Mouse (Mus musculus): ENCODE data around the gene Gm11096. TPM values are rescaled to one million over a fixed set of nuclear protein-coding genes. Genes with fewer than 3 reads are reported as not detected.
A peak's percentile ranks its signal among the peaks of the same experiment; 100 is the strongest.

The Gm11096 gene
- polyA plus RNA-seq, 1 experiment from 2014 or later: not detected

DNA sequence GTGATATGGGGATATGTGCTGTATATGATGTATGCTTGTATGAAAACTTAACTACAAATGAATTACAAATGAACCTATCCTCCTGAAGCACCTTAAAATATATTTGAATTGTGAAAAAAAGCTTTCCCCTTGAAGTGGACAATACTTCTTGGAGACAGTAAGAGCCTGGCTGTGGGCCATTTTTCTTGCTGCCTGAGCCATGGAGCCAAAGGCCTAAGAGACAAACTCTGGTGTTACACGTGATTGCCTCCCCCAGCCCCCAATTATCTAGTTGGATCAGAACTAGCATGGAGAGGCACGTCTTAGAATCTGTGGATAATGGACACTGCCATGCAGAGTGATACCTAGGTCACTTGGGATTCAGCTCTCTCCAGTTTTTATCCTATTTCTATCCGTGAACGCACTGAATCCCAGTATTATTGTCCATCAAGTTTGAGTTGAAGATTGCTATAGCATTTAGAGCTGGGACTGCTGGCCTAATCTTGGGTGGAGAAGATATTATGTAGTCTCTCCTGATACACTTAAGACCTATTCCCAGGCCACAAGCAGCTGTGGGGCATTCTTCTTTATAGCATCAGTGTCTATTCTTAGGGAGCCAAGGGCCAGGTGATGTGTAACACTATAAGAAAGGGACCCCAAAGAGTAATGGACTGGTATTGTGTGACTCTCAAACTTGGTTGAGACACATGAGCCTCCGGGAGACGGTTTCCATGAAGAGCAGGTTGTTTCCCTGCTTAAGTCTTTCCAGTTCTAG lies 25.0 kb upstream of the Gm11096 start:
- Histone ChIP-seq H3K9me3 (ENCODE audit: control insufficient read depth, low read length) (no peaks in the 10 kb centered on the region), H3K27ac (ENCODE audit: low read depth, low read length) (no peak overlapping the region), H3K36me3 (ENCODE audit: control insufficient read depth, insufficient read depth, low read length) (no peaks in the 10 kb centered on the region), H3K4me3 (ENCODE audit: low read length) (no peak overlapping the region), H3K27me3 (ENCODE audit: control insufficient read depth, insufficient read depth, low read length) (no peaks in the 10 kb centered on the region), H3K4me2 (replicated peaks; ENCODE audit: low read depth, low read length) (no peak overlapping the region), H3K4me1 (ENCODE audit: control insufficient read depth, insufficient read depth, low read length) (peaks cover 8% of the 10 kb centered on the region; the same call in 1 of the 2 replicates), H3K9ac (ENCODE audit: low read depth, low read length) (no peak overlapping the region)
- 83% methylated on average over 6 of the region's 6 CpGs for WGBS
- ATAC-seq (ENCODE audit: low FRiP score, low TSS enrichment): no peak

DNA sequence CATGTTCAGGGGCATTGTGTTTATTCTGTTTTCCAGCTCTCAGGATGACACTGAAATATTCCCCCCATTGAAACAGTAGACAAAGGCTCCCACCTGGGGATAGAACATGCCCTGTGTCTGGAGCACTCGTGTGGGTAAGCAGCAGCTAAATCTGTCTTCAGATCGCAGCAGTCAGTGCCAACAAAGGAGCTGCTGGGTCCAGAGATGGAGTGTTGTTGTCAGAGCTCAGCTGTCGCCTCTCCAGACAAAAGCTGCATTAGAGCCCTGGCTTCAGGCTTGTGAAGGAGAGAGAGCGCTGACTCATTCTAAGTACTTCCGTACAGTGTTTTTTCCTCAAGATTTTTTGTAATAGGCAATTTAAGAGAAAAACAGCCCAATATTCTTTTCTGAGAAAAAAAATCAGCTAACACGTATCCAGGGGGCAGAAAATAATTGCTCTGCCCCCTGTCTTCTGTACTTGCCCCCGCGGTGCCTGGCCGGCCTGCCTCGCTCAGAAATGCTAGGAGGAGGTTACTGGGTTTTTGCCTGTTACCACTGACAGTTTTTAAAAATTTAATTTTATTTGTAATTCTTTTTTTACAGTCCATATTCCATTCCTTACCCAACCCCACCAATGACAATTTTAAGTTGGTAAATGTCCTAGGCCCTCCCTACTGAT lies 21.6 kb upstream of the Gm11096 start:
- no peaks in the 10 kb centered on the region for H3K4me1 ChIP-seq (ENCODE audit: control insufficient read depth, insufficient read depth, low read length)
- H3K4me3 ChIP-seq (ENCODE audit: low read length): no peak overlapping the region
- no peak overlapping the region for H3K9ac ChIP-seq (ENCODE audit: low read depth, low read length)
- no peak for ATAC-seq (ENCODE audit: low FRiP score, low TSS enrichment)
- no peak overlapping the region for H3K27ac ChIP-seq (ENCODE audit: low read depth, low read length)
- no peak overlapping the region for H3K4me2 ChIP-seq (replicated peaks; ENCODE audit: low read depth, low read length)
- no peaks in the 10 kb centered on the region for H3K9me3 ChIP-seq (ENCODE audit: control insufficient read depth, low read length)
- H3K36me3 ChIP-seq (ENCODE audit: control insufficient read depth, insufficient read depth, low read length): no peaks in the 10 kb centered on the region; the same call in 1 of the 2 replicates
- 85% methylated on average over 10 of the region's 10 CpGs for WGBS
- no peaks in the 10 kb centered on the region for H3K27me3 ChIP-seq (ENCODE audit: control insufficient read depth, insufficient read depth, low read length)

DNA sequence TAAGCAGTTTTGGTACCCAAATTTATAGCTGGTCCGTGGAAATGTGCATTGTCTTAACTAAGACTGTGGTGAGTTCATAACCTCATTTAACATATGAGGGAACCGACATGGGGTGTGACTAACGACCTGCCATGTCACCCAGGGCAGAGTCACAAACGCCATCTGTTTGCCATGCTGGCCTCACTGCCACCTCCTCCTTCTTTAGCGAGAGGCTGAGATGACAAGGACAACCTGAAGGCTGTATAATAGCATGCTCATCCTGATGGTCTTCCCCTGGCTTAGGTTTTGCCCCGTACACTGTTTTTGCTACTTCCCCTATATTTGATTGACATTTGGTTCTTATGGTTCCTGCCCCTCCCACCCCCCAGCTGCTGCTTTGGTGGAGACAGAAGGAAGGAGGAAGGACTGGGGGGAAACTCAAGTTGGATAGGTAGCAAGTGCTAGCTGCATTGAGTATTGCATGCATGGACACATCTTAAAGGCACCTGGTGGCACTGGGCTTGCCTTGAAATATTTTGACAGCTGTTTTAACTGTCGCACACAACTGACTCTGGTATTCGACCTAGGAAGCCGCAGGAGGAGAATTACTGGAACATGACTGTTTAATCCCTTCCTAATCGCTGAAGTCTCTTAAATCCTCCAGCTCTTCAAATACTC lies 17.2 kb upstream of the Gm11096 start:
- Histone ChIP-seq H3K27me3 (ENCODE audit: control insufficient read depth, insufficient read depth, low read length) (no peaks in the 10 kb centered on the region), H3K4me1 (ENCODE audit: control insufficient read depth, insufficient read depth, low read length) (no peaks in the 10 kb centered on the region), H3K9ac (ENCODE audit: low read depth, low read length) (no peak overlapping the region), H3K27ac (ENCODE audit: low read depth, low read length) (no peak overlapping the region), H3K4me3 (ENCODE audit: low read length) (no peak overlapping the region), H3K4me2 (replicated peaks; ENCODE audit: low read depth, low read length) (no peak overlapping the region), H3K9me3 (ENCODE audit: control insufficient read depth, low read length) (no peaks in the 10 kb centered on the region), H3K36me3 (ENCODE audit: control insufficient read depth, insufficient read depth, low read length) (peaks cover 6% of the 10 kb centered on the region; the same call in 1 of the 2 replicates)
- ATAC-seq (ENCODE audit: low FRiP score, low TSS enrichment): peak; percentile 52; the same call in 1 of the 2 replicates
- 19% methylated on average over 10 of the region's 10 CpGs for WGBS

DNA sequence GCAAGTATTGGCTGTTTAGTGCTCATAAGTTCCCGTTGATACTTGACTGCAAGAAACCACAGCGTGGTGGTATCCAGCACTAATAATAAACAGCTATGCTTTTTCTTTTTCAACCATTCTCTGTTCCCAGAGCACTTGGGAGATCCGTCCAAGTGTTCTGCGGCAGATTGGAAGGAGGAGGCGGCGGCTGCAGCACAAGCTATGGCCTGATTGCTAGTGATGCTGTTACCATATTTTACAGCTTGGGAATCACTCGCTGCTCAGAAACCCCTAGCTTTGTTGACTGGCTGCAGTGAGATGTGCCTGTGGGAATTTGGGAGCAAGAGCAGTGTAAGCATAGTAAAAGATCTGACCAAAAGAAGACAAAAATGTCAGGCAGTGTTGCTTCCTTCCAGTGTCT lies 14.3 kb upstream of the Gm11096 start:
- no peak for ATAC-seq (ENCODE audit: low FRiP score, low TSS enrichment)
- 80% methylated on average over 7 of the region's 7 CpGs for WGBS
- H3K36me3 ChIP-seq (ENCODE audit: control insufficient read depth, insufficient read depth, low read length): peaks cover 6% of the 10 kb centered on the region; the same call in 1 of the 2 replicates
- no peaks in the 10 kb centered on the region for H3K9me3 ChIP-seq (ENCODE audit: control insufficient read depth, low read length)
- H3K4me1 ChIP-seq (ENCODE audit: control insufficient read depth, insufficient read depth, low read length): no peaks in the 10 kb centered on the region
- no peak overlapping the region for H3K27ac ChIP-seq (ENCODE audit: low read depth, low read length)
- H3K9ac ChIP-seq (ENCODE audit: low read depth, low read length): no peak overlapping the region
- no peak overlapping the region for H3K4me3 ChIP-seq (ENCODE audit: low read length)
- no peaks in the 10 kb centered on the region for H3K27me3 ChIP-seq (ENCODE audit: control insufficient read depth, insufficient read depth, low read length)
- H3K4me2 ChIP-seq (replicated peaks; ENCODE audit: low read depth, low read length): no peak overlapping the region

DNA sequence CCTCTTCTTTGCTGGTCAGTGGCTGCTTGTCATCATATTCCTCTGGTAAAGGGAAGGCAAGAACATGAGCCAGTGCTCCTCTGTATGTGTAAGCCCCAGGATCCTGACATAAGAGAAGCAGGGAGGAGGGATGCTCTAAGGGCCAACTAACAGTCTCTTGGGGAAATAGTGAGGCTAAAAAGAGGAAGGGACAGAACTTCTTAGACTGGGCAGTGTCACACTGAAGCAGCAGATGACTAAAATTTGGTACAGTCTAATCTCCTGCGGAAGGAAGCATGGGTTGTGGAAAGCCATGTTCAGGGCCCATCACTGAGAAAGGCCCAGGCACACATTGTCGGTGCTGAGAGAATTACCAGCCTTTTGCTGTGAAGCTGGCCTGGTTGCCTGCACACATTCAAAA lies 8.8 kb upstream of the Gm11096 start:
- ATAC-seq (ENCODE audit: low FRiP score, low TSS enrichment): no peak
- H3K27ac ChIP-seq (ENCODE audit: low read depth, low read length): no peak overlapping the region
- 87% methylated on average over 2 of the region's 2 CpGs for WGBS
- no peak overlapping the region for H3K9ac ChIP-seq (ENCODE audit: low read depth, low read length)
- no peaks in the 10 kb centered on the region for H3K9me3 ChIP-seq (ENCODE audit: control insufficient read depth, low read length)
- H3K27me3 ChIP-seq (ENCODE audit: control insufficient read depth, insufficient read depth, low read length): no peaks in the 10 kb centered on the region
- no peak overlapping the region for H3K4me2 ChIP-seq (replicated peaks; ENCODE audit: low read depth, low read length)
- H3K4me3 ChIP-seq (ENCODE audit: low read length): no peak overlapping the region
- H3K36me3 ChIP-seq (ENCODE audit: control insufficient read depth, insufficient read depth, low read length): no peaks in the 10 kb centered on the region
- H3K4me1 ChIP-seq (ENCODE audit: control insufficient read depth, insufficient read depth, low read length): 0 out of 2 replicates have a peak, but pooled peaks cover 3% of the 10 kb centered on the region

DNA sequence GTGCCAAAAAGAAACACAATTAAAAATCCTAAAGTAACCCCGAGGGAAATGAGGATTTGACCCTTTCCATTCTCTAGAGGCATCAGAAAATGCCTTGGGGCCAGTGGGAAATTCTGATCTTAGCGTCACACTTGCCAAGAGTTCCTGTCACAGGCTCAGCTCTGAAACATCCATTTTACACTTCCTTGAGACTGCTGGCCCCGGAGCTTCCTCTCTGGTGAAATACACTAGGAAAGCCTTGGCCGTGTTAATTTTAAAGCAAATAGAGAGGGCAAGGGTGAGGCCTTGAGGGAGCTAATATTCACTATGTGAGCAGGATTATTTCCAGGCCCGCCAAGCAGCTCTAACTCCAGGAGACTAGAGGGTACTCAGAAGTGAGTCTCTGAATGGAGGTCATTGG lies 8.4 kb upstream of the Gm11096 start:
- Histone ChIP-seq H3K9me3 (ENCODE audit: control insufficient read depth, low read length) (no peaks in the 10 kb centered on the region), H3K4me1 (ENCODE audit: control insufficient read depth, insufficient read depth, low read length) (0 out of 2 replicates have a peak, but pooled peaks cover 3% of the 10 kb centered on the region), H3K9ac (ENCODE audit: low read depth, low read length) (no peak overlapping the region), H3K27me3 (ENCODE audit: control insufficient read depth, insufficient read depth, low read length) (no peaks in the 10 kb centered on the region), H3K36me3 (ENCODE audit: control insufficient read depth, insufficient read depth, low read length) (no peaks in the 10 kb centered on the region), H3K27ac (ENCODE audit: low read depth, low read length) (no peak overlapping the region), H3K4me2 (replicated peaks; ENCODE audit: low read depth, low read length) (no peak overlapping the region), H3K4me3 (ENCODE audit: low read length) (no peak overlapping the region)
- ATAC-seq (ENCODE audit: low FRiP score, low TSS enrichment): no peak
- WGBS: 34% methylated on average over 5 of the region's 5 CpGs

DNA sequence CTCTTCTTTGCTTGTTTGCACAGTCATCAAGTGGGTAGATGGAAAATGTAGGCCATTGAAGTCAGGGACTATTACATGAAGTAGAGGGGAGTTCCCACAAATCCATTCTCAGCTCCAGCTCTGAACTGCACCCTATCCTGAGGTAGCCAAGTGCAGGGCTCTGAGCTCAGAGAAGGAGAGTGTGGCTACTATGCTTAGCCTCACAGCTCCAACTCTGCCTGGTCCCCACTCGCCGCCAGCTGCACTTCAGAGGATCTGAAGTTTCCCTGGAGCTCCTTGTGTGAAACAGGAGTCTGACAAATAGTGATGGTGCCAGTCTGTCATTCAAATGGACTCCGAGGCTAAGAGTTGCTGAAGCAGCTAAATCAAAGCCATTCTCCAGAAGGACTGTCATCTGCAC lies 13.7 kb downstream of the Gm11096 start:
- Histone ChIP-seq H3K36me3 (ENCODE audit: control insufficient read depth, insufficient read depth, low read length) (no peaks in the 10 kb centered on the region), H3K27me3 (ENCODE audit: control insufficient read depth, insufficient read depth, low read length) (no peaks in the 10 kb centered on the region), H3K4me1 (ENCODE audit: control insufficient read depth, insufficient read depth, low read length) (no peaks in the 10 kb centered on the region), H3K4me3 (ENCODE audit: low read length) (no peak overlapping the region), H3K9ac (ENCODE audit: low read depth, low read length) (no peak overlapping the region), H3K27ac (ENCODE audit: low read depth, low read length) (no peak overlapping the region), H3K4me2 (replicated peaks; ENCODE audit: low read depth, low read length) (no peak overlapping the region), H3K9me3 (ENCODE audit: control insufficient read depth, low read length) (no peaks in the 10 kb centered on the region)
- no peak for ATAC-seq (ENCODE audit: low FRiP score, low TSS enrichment)
- 63% methylated on average over 3 of the region's 3 CpGs for WGBS

DNA sequence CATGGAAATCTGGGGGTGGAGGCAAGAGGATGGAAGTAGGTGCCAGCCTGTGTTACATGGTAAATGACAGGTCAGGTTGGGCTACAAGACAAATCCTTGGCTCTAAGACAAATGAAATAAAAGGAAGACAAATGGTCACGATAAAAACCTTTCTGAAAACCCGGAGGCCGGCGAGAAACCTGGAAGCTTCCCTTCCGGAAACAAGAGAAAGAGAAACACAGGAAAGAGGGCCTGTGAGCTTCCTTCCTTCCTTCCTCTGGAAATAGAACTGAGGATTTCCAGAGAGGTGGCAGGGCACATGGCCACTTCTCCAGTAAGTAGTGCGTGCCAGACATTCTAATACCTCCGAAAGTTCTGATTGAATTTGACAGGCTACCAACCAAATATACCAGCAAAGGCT lies 14.4 kb downstream of the Gm11096 start:
- Histone ChIP-seq H3K27me3 (ENCODE audit: control insufficient read depth, insufficient read depth, low read length) (no peaks in the 10 kb centered on the region), H3K4me3 (ENCODE audit: low read length) (no peak overlapping the region), H3K9me3 (ENCODE audit: control insufficient read depth, low read length) (no peaks in the 10 kb centered on the region), H3K4me1 (ENCODE audit: control insufficient read depth, insufficient read depth, low read length) (no peaks in the 10 kb centered on the region), H3K9ac (ENCODE audit: low read depth, low read length) (no peak overlapping the region), H3K4me2 (replicated peaks; ENCODE audit: low read depth, low read length) (no peak overlapping the region), H3K27ac (ENCODE audit: low read depth, low read length) (no peak overlapping the region), H3K36me3 (ENCODE audit: control insufficient read depth, insufficient read depth, low read length) (no peaks in the 10 kb centered on the region)
- no peak for ATAC-seq (ENCODE audit: low FRiP score, low TSS enrichment)
- 70% methylated on average over 7 of the region's 7 CpGs for WGBS

DNA sequence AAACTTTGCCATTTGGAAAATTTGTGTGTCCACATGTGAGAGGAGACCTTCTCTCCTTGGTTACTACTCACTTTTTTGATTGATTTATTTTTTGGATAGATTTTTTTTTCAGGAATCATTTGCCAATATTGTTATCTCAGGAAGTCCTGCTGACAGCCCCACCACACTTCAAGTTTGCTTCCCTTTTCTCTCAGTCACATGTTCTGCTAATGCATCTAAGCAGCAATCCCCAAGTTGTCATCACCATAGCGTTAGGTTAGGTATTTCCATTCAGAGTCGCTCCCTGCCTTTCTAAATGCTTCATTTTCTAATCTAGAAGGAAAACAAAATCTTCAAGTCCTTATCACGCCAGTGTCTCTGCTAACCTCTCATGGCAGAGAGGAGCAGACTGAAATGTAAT lies 17.8 kb downstream of the Gm11096 start:
- Histone ChIP-seq H3K4me2 (replicated peaks; ENCODE audit: low read depth, low read length) (no peak overlapping the region), H3K36me3 (ENCODE audit: control insufficient read depth, insufficient read depth, low read length) (no peaks in the 10 kb centered on the region), H3K27ac (ENCODE audit: low read depth, low read length) (no peak overlapping the region), H3K4me3 (ENCODE audit: low read length) (no peak overlapping the region), H3K9ac (ENCODE audit: low read depth, low read length) (no peak overlapping the region), H3K4me1 (ENCODE audit: control insufficient read depth, insufficient read depth, low read length) (no peaks in the 10 kb centered on the region), H3K9me3 (ENCODE audit: control insufficient read depth, low read length) (no peaks in the 10 kb centered on the region), H3K27me3 (ENCODE audit: control insufficient read depth, insufficient read depth, low read length) (no peaks in the 10 kb centered on the region)
- WGBS: 90% methylated on average over 3 of the region's 3 CpGs
- ATAC-seq (ENCODE audit: low FRiP score, low TSS enrichment): no peak
